Mouse (Mus musculus) lung, postnatal 0 days (tissue): Measurements from ENCODE around the gene Gm6583. TPM values are rescaled to one million over a fixed set of nuclear protein-coding genes. Genes with fewer than 3 reads are reported as not detected.

Experiments
- ATAC-seq: fragments of 200-750 bp; cut with Nextera tagmentation; 2 replicates; pipeline ENCODE4 v1.8.0; 2017; ENCODE audit warnings: moderate library complexity
- DNase-seq: peaks from one replicate; pipeline ENCODE4 v3.0.0-alpha.2; 2016; ENCODE audit warnings: low spot score
- H3K27ac ChIP-seq: fragments of 300-500 bp; sonication (generic); 2 replicates; pipeline ENCODE4 v1.5.1; 2014; ENCODE audit warnings: antibody characterized with exemption, mild to moderate bottlenecking, low read length, mixed read lengths
- H3K27me3 ChIP-seq: fragments of 300-500 bp; sonication (generic); replicated peaks from 2 replicates; pipeline ENCODE4 v1.6.1; 2014; ENCODE audit warnings: low read length, mixed read lengths; ENCODE audit not compliant: insufficient read depth
- H3K36me3 ChIP-seq: fragments of 300-500 bp; sonication (generic); 2 replicates; pipeline ENCODE4 v1.6.1; 2014; ENCODE audit warnings: low read length, mixed read lengths; ENCODE audit not compliant: insufficient read depth
- H3K4me1 ChIP-seq: fragments of 300-500 bp; sonication (generic); 2 replicates; pipeline ENCODE4 v1.6.1; 2014; ENCODE audit warnings: antibody characterized with exemption, low read depth, low read length, mixed read lengths; ENCODE audit not compliant: insufficient read depth
- H3K4me2 ChIP-seq: fragments of 300-500 bp; sonication (generic); replicated peaks from 2 replicates; pipeline ENCODE4 v1.6.1; 2014; ENCODE audit warnings: low read depth, mild to moderate bottlenecking, low read length, moderate library complexity, mixed read lengths
- H3K4me3 ChIP-seq: fragments of 300-500 bp; sonication (generic); 2 replicates; pipeline ENCODE4 v1.5.1; 2014; ENCODE audit warnings: low read depth, low read length
- H3K9ac ChIP-seq: fragments of 300-500 bp; sonication (generic); replicated peaks from 2 replicates; pipeline ENCODE4 v1.6.1; 2014; ENCODE audit warnings: low read depth, mild to moderate bottlenecking
- H3K9me3 ChIP-seq: fragments of 300-500 bp; sonication (generic); 2 replicates; pipeline ENCODE4 v1.6.1; 2016; ENCODE audit warnings: low read length, mixed read lengths
- CTCF ChIP-seq: IDR thresholded peaks from 2 replicates; pipeline ENCODE4 v1.5.1; 2016; ENCODE audit warnings: antibody characterized with exemption, mild to moderate bottlenecking
- EP300 ChIP-seq: IDR thresholded peaks from 2 replicates; pipeline ENCODE4 v1.6.1; 2016; ENCODE audit warnings: antibody characterized with exemption, mild to moderate bottlenecking, control low read depth
- WGBS: fragments of 180-500 bp; shearing (Covaris S2); extraction: QIAGEN DNeasy Blood & Tissue Kit; methylation state at CpG from one replicate; pipeline ENCODE4 v1.1.7; 2014; 5-methylcytosine and 5-hydroxymethylcytosine counted together
- polyA plus RNA-seq: library from polyadenylated mRNA; unstranded; fragments of >200 nt; fragmentation: Nextera tagmentation; extraction: Ambion mirVana; gene quantifications from 2 replicates; pipeline ENCODE4 v1.2.1, GENCODE M21; 2015

Gene Gm6583
- polyA plus RNA-seq, 1 experiment from 2014 or later = 0.25 TPM

- H3K4me1 ChIP-seq = no peaks in the 10 kb centered on the region
- no peak for TF ChIP-seq EP300
- TF ChIP-seq CTCF = no peak
- no peak overlapping the region for H3K27ac ChIP-seq
- H3K27me3 ChIP-seq = no peaks in the 10 kb centered on the region
- WGBS = 40% methylated on average over 16 of the region's 17 CpGs
- ATAC-seq (peak; percentile 89), DNase-seq (peak; percentile 85)
- no peak overlapping the region for H3K9ac ChIP-seq
- no peaks in the 10 kb centered on the region for H3K9me3 ChIP-seq
- H3K4me2 ChIP-seq = no peak overlapping the region
- H3K4me3 ChIP-seq = no peak overlapping the region
- no peaks in the 10 kb centered on the region for H3K36me3 ChIP-seq
Measured at GRCm38 (mm10) chr5:112382641-112383330, 27.0 kb upstream of the Gm6583 start.

- Histone ChIP-seq H3K4me2 (no peak overlapping the region), H3K36me3 (no peaks in the 10 kb centered on the region), H3K9me3 (no peaks in the 10 kb centered on the region), H3K4me1 (no peaks in the 10 kb centered on the region), H3K27me3 (no peaks in the 10 kb centered on the region), H3K9ac (no peak overlapping the region), H3K27ac (no peak overlapping the region), H3K4me3 (no peak overlapping the region)
- no peak for ATAC-seq
- WGBS = 58% methylated on average over 5 of the region's 9 CpGs
- TF ChIP-seq CTCF (no peak), EP300 (no peak)
- DNase-seq = no peak
Measured at GRCm38 (mm10) chr5:112382042-112382441, 26.2 kb upstream of the Gm6583 start.

DNA sequence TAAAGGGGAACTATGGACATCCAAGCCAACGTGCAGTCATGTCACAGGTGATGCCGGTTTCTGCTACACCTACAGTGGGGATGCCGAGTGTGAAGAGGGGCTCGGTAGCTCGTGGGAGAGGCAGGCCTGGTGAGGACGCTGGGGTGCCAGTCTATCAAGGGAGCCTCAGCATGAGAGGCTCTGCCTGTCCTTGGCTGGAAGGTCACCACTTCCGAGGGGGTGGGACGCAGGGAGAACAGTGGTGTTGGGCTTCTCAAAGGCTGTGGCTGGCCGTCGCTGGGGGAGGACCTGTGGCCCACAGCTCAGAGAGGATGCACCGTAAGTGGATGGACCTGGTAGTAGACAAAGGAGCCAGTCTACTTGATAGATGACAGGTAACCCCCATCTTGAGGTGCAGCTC lies 25.3 kb upstream of the Gm6583 start:
- Histone ChIP-seq H3K27ac (no peak overlapping the region), H3K4me2 (no peak overlapping the region), H3K36me3 (no peaks in the 10 kb centered on the region), H3K9me3 (no peaks in the 10 kb centered on the region), H3K4me3 (no peak overlapping the region), H3K27me3 (no peaks in the 10 kb centered on the region), H3K4me1 (no peaks in the 10 kb centered on the region), H3K9ac (no peak overlapping the region)
- 67% methylated on average over 11 of the region's 11 CpGs for WGBS
- no peak for TF ChIP-seq EP300
- TF ChIP-seq CTCF = no peak
- DNase-seq (no peak), ATAC-seq (no peak)

DNA sequence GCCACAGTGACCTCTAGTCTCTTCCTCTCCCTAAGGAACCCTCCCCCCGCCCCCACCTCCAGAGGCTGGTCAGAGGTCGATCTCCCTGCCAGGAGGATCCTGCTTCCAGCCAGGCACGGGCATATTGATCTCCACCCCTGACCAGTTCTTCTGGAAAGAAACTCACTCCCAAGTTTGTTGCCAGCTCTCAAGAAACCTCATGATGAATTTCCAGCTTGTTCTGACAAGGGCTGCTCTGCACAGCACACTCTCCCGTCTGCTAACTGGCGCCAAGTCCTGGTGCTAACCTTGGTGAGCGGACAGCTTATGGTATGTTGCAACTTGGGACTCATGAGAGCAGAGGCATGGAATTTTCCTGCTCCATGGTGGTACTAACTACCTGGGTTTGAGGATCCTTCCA lies 22.9 kb upstream of the Gm6583 start:
- TF ChIP-seq EP300 (no peak), CTCF (no peak)
- H3K9ac ChIP-seq = no peak overlapping the region
- no peak overlapping the region for H3K27ac ChIP-seq
- H3K4me3 ChIP-seq = no peak overlapping the region
- no peak for DNase-seq
- H3K4me1 ChIP-seq = no peaks in the 10 kb centered on the region
- H3K4me2 ChIP-seq = no peak overlapping the region
- WGBS = 74% methylated on average over 6 of the region's 6 CpGs
- H3K27me3 ChIP-seq = no peaks in the 10 kb centered on the region
- ATAC-seq = no peak
- no peaks in the 10 kb centered on the region; the same call in 1 of the 2 replicates for H3K36me3 ChIP-seq
- H3K9me3 ChIP-seq = no peaks in the 10 kb centered on the region

- DNase-seq = no peak
- H3K36me3 ChIP-seq = no peaks in the 10 kb centered on the region; the same call in 1 of the 2 replicates
- 94% methylated on average over 1 of the region's 1 CpGs for WGBS
- H3K27ac ChIP-seq = no peak overlapping the region
- H3K4me3 ChIP-seq = no peak overlapping the region
- no peaks in the 10 kb centered on the region for H3K4me1 ChIP-seq
- ATAC-seq = no peak
- no peak overlapping the region for H3K4me2 ChIP-seq
- H3K9me3 ChIP-seq = no peaks in the 10 kb centered on the region
- H3K27me3 ChIP-seq = no peaks in the 10 kb centered on the region
- no peak for TF ChIP-seq EP300
- TF ChIP-seq CTCF = no peak
- H3K9ac ChIP-seq = no peak overlapping the region
Measured at GRCm38 (mm10) chr5:112377380-112377779, 21.5 kb upstream of the Gm6583 start.

- H3K9ac ChIP-seq = no peak overlapping the region
- H3K36me3 ChIP-seq = no peaks in the 10 kb centered on the region; the same call in 1 of the 2 replicates
- no peak for DNase-seq
- no peak for ATAC-seq
- H3K4me2 ChIP-seq = no peak overlapping the region
- TF ChIP-seq CTCF = no peak
- no peak for TF ChIP-seq EP300
- WGBS = 82% methylated on average over 4 of the region's 4 CpGs
- H3K4me3 ChIP-seq = no peak overlapping the region
- H3K27ac ChIP-seq = no peak overlapping the region
- H3K27me3 ChIP-seq = no peaks in the 10 kb centered on the region
- no peaks in the 10 kb centered on the region for H3K9me3 ChIP-seq
- no peaks in the 10 kb centered on the region for H3K4me1 ChIP-seq
Measured at GRCm38 (mm10) chr5:112376111-112376510, 20.3 kb upstream of the Gm6583 start.
